Mouse (Mus musculus) cerebellum, adult 2 months (tissue): ENCODE results near the gene Atp2a3.

Experiments
- CTCF ChIP-seq: fragments of 200-500 bp; IDR thresholded peaks from 2 replicates; pipeline ENCODE4 v1.5.1; 2011; ENCODE audit warnings: low read depth, mild to moderate bottlenecking, control low read depth, low read length, moderate library complexity, borderline replicate concordance; ENCODE audit not compliant: insufficient read depth
- POLR2A ChIP-seq: fragments of 200-500 bp; IDR thresholded peaks from 2 replicates; pipeline ENCODE4 v1.6.1; 2011; ENCODE audit warnings: low read length, control low read depth, borderline replicate concordance; ENCODE audit not compliant: insufficient read depth

- TF ChIP-seq POLR2A (no peak), CTCF (no peak)
Measured at GRCm38 (mm10) chr11:72928516-72928915, 32.5 kb upstream of the Atp2a3 start.
